Comparison of ENCODE assay signal across 8 mouse cellular contexts in the genomic region with DNA sequence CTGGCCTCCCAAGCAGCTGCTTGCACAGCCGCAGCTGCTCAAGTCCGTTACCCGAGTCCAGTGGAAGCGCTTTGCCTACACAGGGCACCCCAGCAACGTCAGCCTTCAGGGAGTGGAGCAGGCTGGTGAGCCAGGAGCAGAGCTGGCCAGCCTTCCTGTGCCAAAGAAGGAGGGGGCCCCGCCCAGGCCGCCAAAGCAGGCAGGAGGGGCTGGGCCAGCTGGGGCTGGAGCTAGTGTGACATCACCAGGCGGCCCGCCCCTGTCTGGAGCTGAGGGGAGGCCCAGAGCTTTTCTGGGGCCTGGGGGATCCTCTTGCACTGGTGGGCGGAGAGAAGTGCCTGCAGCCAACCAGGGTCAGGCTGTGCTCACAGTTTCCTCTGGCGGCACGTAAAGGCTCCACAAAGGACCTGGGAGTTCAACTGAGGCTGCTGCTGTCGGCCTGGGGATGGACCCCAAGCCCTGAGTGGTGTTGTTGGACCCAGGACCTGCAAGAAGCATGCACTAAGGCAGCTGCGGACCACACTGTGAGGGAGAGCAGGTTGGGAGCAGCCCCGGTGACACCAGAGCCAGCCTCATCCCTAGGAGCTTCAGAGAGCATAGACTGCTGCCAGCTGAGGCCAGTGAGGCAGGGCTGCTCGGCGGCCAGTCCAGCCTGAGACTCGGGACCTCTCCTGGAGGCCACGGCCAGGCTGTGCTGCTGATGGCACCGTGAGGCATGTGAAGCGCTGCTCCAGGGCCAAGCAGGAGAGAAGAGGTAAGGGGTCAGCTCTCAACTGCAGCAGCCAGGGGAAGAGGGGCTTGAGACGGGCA. TPM values are rescaled to one million over a fixed set of nuclear protein-coding genes. Genes with fewer than 3 reads are reported as not detected.
DNase-seq lines count a peak whose midpoint lies in the region; ATAC-seq and TF ChIP-seq lines count a peak whose summit lies in the region.

TSS of gene Angptl2 (plus strand) at position 370 of the 810 bp plus-strand sequence.

- peak within 1 kb of the TSS; percentile 88 for H3K4me2 ChIP-seq in heart, embryonic 11.5 days
- peak within 1 kb of the TSS; percentile 84 for H3K4me2 ChIP-seq in kidney, embryonic 14.5 days (replicated peaks; ENCODE audit: low read depth, low read length)
- H3K4me2 ChIP-seq in limb, embryonic 14.5 days (replicated peaks; ENCODE audit: low read depth, low read length, severe bottlenecking), result peak within 1 kb of the TSS; percentile 85
- H3K4me2 ChIP-seq in midbrain, embryonic 15.5 days, result peak within 1 kb of the TSS; percentile 46
- H3K4me2 ChIP-seq in stomach, embryonic 14.5 days (replicated peaks; ENCODE audit: low read depth, low read length), result peak within 1 kb of the TSS; percentile 84

- under 1% methylated on average over 22 of the region's 22 CpGs for WGBS in heart, embryonic 11.5 days (ENCODE audit: insufficient replicate concordance)
- WGBS in kidney, embryonic 14.5 days, result 1% methylated on average over 22 of the region's 22 CpGs
- WGBS in limb, embryonic 14.5 days, result 2% methylated on average over 22 of the region's 22 CpGs
- WGBS in midbrain, embryonic 15.5 days, result 5% methylated on average over 22 of the region's 22 CpGs
- WGBS in stomach, embryonic 14.5 days, result 2% methylated on average over 22 of the region's 22 CpGs

- peak within 1 kb of the TSS; percentile 45 for H3K27ac ChIP-seq in embryonic fibroblast, embryonic 13.5 days (ENCODE audit: insufficient read depth, low read length)
- H3K27ac ChIP-seq in heart, embryonic 11.5 days (ENCODE audit: low read depth, low read length), result peak within 1 kb of the TSS; percentile 85
- H3K27ac ChIP-seq in kidney, embryonic 14.5 days (ENCODE audit: low read depth, low read length), result peak within 1 kb of the TSS; percentile 88
- peak within 1 kb of the TSS; percentile 87 for H3K27ac ChIP-seq in limb, embryonic 14.5 days (replicated peaks; ENCODE audit: low read depth, low read length)
- peak within 1 kb of the TSS; percentile 71 for H3K27ac ChIP-seq in midbrain, embryonic 15.5 days
- H3K27ac ChIP-seq in stomach, embryonic 14.5 days (ENCODE audit: low read length), result peak within 1 kb of the TSS; percentile 91

- no peaks in the 10 kb centered on the region for H3K36me3 ChIP-seq in heart, embryonic 11.5 days (ENCODE audit: control insufficient read depth, insufficient read depth, low read length)
- H3K36me3 ChIP-seq in kidney, embryonic 14.5 days (ENCODE audit: control insufficient read depth, insufficient read depth, low read length), result no peaks in the 10 kb centered on the region
- H3K36me3 ChIP-seq in limb, embryonic 14.5 days (ENCODE audit: control insufficient read depth, insufficient read depth, low read length), result peaks cover 10% of the 10 kb centered on the region
- no peaks in the 10 kb centered on the region for H3K36me3 ChIP-seq in midbrain, embryonic 15.5 days (replicated peaks)
- no peaks in the 10 kb centered on the region for H3K36me3 ChIP-seq in stomach, embryonic 14.5 days (ENCODE audit: control insufficient read depth, insufficient read depth, low read length)

- peak within 1 kb of the TSS; percentile 74 for H3K4me3 ChIP-seq in embryonic fibroblast, embryonic 13.5 days (ENCODE audit: insufficient read depth, low read length)
- H3K4me3 ChIP-seq in heart, embryonic 11.5 days (ENCODE audit: low read depth, low read length), result peak within 1 kb of the TSS; percentile 60
- H3K4me3 ChIP-seq in kidney, embryonic 14.5 days (ENCODE audit: low read length), result peak within 1 kb of the TSS; percentile 48
- H3K4me3 ChIP-seq in limb, embryonic 14.5 days (replicated peaks; ENCODE audit: low read length), result peak within 1 kb of the TSS; percentile 60
- peak within 1 kb of the TSS; percentile 28 for H3K4me3 ChIP-seq in midbrain, embryonic 15.5 days
- peak within 1 kb of the TSS; percentile 56 for H3K4me3 ChIP-seq in stomach, embryonic 14.5 days (ENCODE audit: low read depth, low read length)

- H3K4me1 ChIP-seq in embryonic fibroblast, embryonic 13.5 days (ENCODE audit: control insufficient read depth, insufficient read depth, low read length), result peaks cover 16% of the 10 kb centered on the region
- peaks cover 39% of the 10 kb centered on the region for H3K4me1 ChIP-seq in heart, embryonic 11.5 days (ENCODE audit: control insufficient read depth, insufficient read depth, low read length)
- H3K4me1 ChIP-seq in kidney, embryonic 14.5 days (ENCODE audit: control insufficient read depth, insufficient read depth, low read length), result peaks cover 29% of the 10 kb centered on the region
- H3K4me1 ChIP-seq in limb, embryonic 14.5 days (ENCODE audit: control insufficient read depth, insufficient read depth, low read length), result peaks cover 46% of the 10 kb centered on the region
- peaks cover 32% of the 10 kb centered on the region for H3K4me1 ChIP-seq in midbrain, embryonic 15.5 days
- H3K4me1 ChIP-seq in stomach, embryonic 14.5 days (ENCODE audit: control insufficient read depth, insufficient read depth, low read length), result peaks cover 28% of the 10 kb centered on the region; the same call in 1 of the 2 replicates

- H3K9me3 ChIP-seq in heart, embryonic 11.5 days (replicated peaks; ENCODE audit: control insufficient read depth, low read length), result no peaks in the 10 kb centered on the region
- no peaks in the 10 kb centered on the region for H3K9me3 ChIP-seq in kidney, embryonic 14.5 days (ENCODE audit: control insufficient read depth, low read length)
- H3K9me3 ChIP-seq in limb, embryonic 14.5 days (ENCODE audit: control insufficient read depth, low read length), result no peaks in the 10 kb centered on the region
- no peaks in the 10 kb centered on the region for H3K9me3 ChIP-seq in midbrain, embryonic 15.5 days
- no peaks in the 10 kb centered on the region for H3K9me3 ChIP-seq in stomach, embryonic 14.5 days (ENCODE audit: control insufficient read depth, low read depth, low read length)

- H3K9ac ChIP-seq in heart, embryonic 11.5 days (ENCODE audit: low read depth, low read length), result peak within 1 kb of the TSS; percentile 80
- H3K9ac ChIP-seq in kidney, embryonic 14.5 days (ENCODE audit: low read depth, low read length), result peak within 1 kb of the TSS; percentile 59
- peak within 1 kb of the TSS; percentile 74 for H3K9ac ChIP-seq in limb, embryonic 14.5 days (ENCODE audit: low read depth, low read length, severe bottlenecking)
- H3K9ac ChIP-seq in midbrain, embryonic 15.5 days, result peak within 1 kb of the TSS; percentile 36
- peak within 1 kb of the TSS; percentile 71 for H3K9ac ChIP-seq in stomach, embryonic 14.5 days (replicated peaks; ENCODE audit: low read depth, low read length)

- peak; percentile 82 for DNase-seq in CD4-positive helper T cell, adult 2 months (ENCODE audit: low read depth, low spot score)
- DNase-seq in brain, adult 2 months (ENCODE audit: low read depth, low spot score), result peak; percentile 91
- peak; percentile 97 for DNase-seq in limb, embryonic 14.5 days (ENCODE audit: low spot score)

- ATAC-seq in heart, embryonic 11.5 days (replicated peaks; ENCODE audit: insufficient number of reproducible peaks, low FRiP score, low TSS enrichment), result peak; percentile 89
- ATAC-seq in kidney, embryonic 14.5 days (ENCODE audit: low FRiP score, low TSS enrichment), result peak; percentile 97
- peak; percentile 96 for ATAC-seq in limb, embryonic 14.5 days (ENCODE audit: low FRiP score, low read depth)
- peak; percentile 86 for ATAC-seq in midbrain, embryonic 15.5 days (replicated peaks)
- peak; percentile 95 for ATAC-seq in stomach, embryonic 14.5 days (ENCODE audit: insufficient number of reproducible peaks, insufficient read depth, low FRiP score, low read depth)

- no peaks in the 10 kb centered on the region for H3K27me3 ChIP-seq in heart, embryonic 11.5 days (ENCODE audit: control insufficient read depth, insufficient read depth, low read length)
- no peaks in the 10 kb centered on the region for H3K27me3 ChIP-seq in kidney, embryonic 14.5 days (ENCODE audit: control insufficient read depth, insufficient read depth, low read length)
- H3K27me3 ChIP-seq in limb, embryonic 14.5 days (ENCODE audit: control insufficient read depth, insufficient read depth, low read length), result no peaks in the 10 kb centered on the region
- H3K27me3 ChIP-seq in midbrain, embryonic 15.5 days (replicated peaks), result no peaks in the 10 kb centered on the region
- H3K27me3 ChIP-seq in stomach, embryonic 14.5 days (ENCODE audit: control insufficient read depth, insufficient read depth, low read length), result no peaks in the 10 kb centered on the region

- no peak for TF ChIP-seq CTCF in embryonic fibroblast, embryonic 13.5 days (IDR thresholded peaks at IDR 0.05; ENCODE audit: borderline replicate concordance, insufficient read depth, low read length)

- peak; percentile 99 for TF ChIP-seq POLR2A in embryonic fibroblast, embryonic 13.5 days (IDR thresholded peaks at IDR 0.05; ENCODE audit: low read depth, low read length)
- TF ChIP-seq POLR2A in limb, embryonic 14.5 days (IDR thresholded peaks at IDR 0.05; ENCODE audit: borderline replicate concordance, extremely low read depth, insufficient read depth, insufficient read length), result no peak

RNA-seq across cellular contexts. Expression of gene Angptl2, which starts in this region (rescaled TPM):
- 116 and 161 TPM in 2 replicates for polyA plus RNA-seq in embryonic fibroblast, embryonic 13.5 days (2011; ENCODE audit: insufficient read length, low read depth, missing spikeins)
- polyA plus RNA-seq in heart, embryonic 11.5 days (2014; fragmentation: Nextera tagmentation; extraction: Ambion mirVana), result 34.3 and 47.8 TPM in 2 replicates
- 21.1 and 27.0 TPM in 2 replicates for polyA plus RNA-seq in kidney, embryonic 14.5 days (2014; fragmentation: Nextera tagmentation; extraction: Ambion mirVana)
- 104 and 123 TPM in 2 replicates for polyA plus RNA-seq in limb, embryonic 14.5 days (2012; rRNA removed)
- polyA plus RNA-seq in limb, embryonic 14.5 days (2014; fragmentation: Nextera tagmentation; extraction: Ambion mirVana), result 67.2 and 70.3 TPM in 2 replicates
- polyA plus RNA-seq in midbrain, embryonic 15.5 days (2015; fragmentation: Nextera tagmentation; extraction: Ambion mirVana), result 16.2 and 19.3 TPM in 2 replicates
- polyA plus RNA-seq in stomach, embryonic 14.5 days (2014; fragmentation: Nextera tagmentation; extraction: Ambion mirVana), result 39.7 and 45.2 TPM in 2 replicates

Comparison
In these comparisons a context has a peak if more than half of its experiments do, and no peak if none do; other contexts are left out.
1. Peak in every context shown above with its lines: DNase-seq, ATAC-seq, H3K4me3 ChIP-seq and H3K27ac ChIP-seq.